Comparison of ENCODE assay signal across 8 mouse cellular contexts in genomic region chr12:101718755-101719150, GRCm38 (mm10). TPM values are rescaled to one million over a fixed set of nuclear protein-coding genes. Genes with fewer than 3 reads are reported as not detected.
A peak's percentile ranks its signal among the peaks of the same experiment; 100 is the strongest.
DNase-seq lines count a peak whose midpoint lies in the region; ATAC-seq and TF ChIP-seq lines count a peak whose summit lies in the region.

No protein-coding gene starts in this region.

- H3K4me2 ChIP-seq in lung, embryonic 16.5 days (ENCODE audit: low read depth, low read length), result peak overlapping the region; percentile 92

- no peak for TF ChIP-seq CTCF in spleen, adult 2 months (IDR thresholded peaks at IDR 0.05; ENCODE audit: extremely low read depth, insufficient read depth, insufficient read length, insufficient replicate concordance)

- H3K36me3 ChIP-seq in spleen, adult 2 months (ENCODE audit: control insufficient read depth, insufficient read depth, low read length), result no peaks in the 10 kb centered on the region
- no peaks in the 10 kb centered on the region for H3K36me3 ChIP-seq in forebrain, embryonic 10.5 days (replicated peaks)
- H3K36me3 ChIP-seq in lung, embryonic 16.5 days (ENCODE audit: control insufficient read depth, insufficient read depth, low read length), result no peaks in the 10 kb centered on the region

- DNase-seq in spleen, adult 2 months (ENCODE audit: low read depth in 1 of 2, low spot score in 2 of 2), result no peak
- no peak for DNase-seq in spleen, postnatal 14 days (ENCODE audit: low spot score in 2 of 2)
- no peak for DNase-seq in forebrain, embryonic 10.5 days (ENCODE audit: extremely low spot score, low spot score)
- peak; percentile 32 to 49 for DNase-seq in kidney, adult 8-10 months
- DNase-seq in retina, embryonic 14.5 days (ENCODE audit: low spot score), result peak; percentile 60
- DNase-seq in gastrocnemius, postnatal 10 days, result no peak
- no peak for DNase-seq in right cerebral cortex, adult 2 months (ENCODE audit: low spot score in 2 of 2)

- peak overlapping the region; percentile 79; the same call in 1 of the 2 replicates for H3K9ac ChIP-seq in lung, embryonic 16.5 days (ENCODE audit: low read length)

- TF ChIP-seq POLR2A in spleen, adult 2 months (IDR thresholded peaks at IDR 0.05; ENCODE audit: low read depth, low read length), result no peak

- peak overlapping the region; percentile 58; the same call in 1 of the 2 replicates for H3K4me3 ChIP-seq in spleen, adult 2 months (ENCODE audit: extremely low read depth, insufficient read depth, insufficient read length)
- H3K4me3 ChIP-seq in forebrain, embryonic 10.5 days, result peak overlapping the region; percentile 81
- H3K4me3 ChIP-seq in lung, embryonic 16.5 days (ENCODE audit: low read length), result peak overlapping the region; percentile 69

- peaks cover 10% of the 10 kb centered on the region for H3K4me1 ChIP-seq in spleen, adult 2 months (ENCODE audit: control insufficient read depth, insufficient read depth, insufficient read length)
- peaks cover 13% of the 10 kb centered on the region for H3K4me1 ChIP-seq in forebrain, embryonic 10.5 days
- no peaks in the 10 kb centered on the region for H3K4me1 ChIP-seq in lung, embryonic 16.5 days (replicated peaks; ENCODE audit: control insufficient read depth, insufficient read depth, low read length)

- peak; percentile 73 for ATAC-seq in lung, embryonic 16.5 days (ENCODE audit: low read depth)

- H3K27ac ChIP-seq in spleen, adult 2 months (ENCODE audit: insufficient read depth, low read length), result no peak overlapping the region
- H3K27ac ChIP-seq in forebrain, embryonic 10.5 days, result peak overlapping the region; percentile 60; the same call in 1 of the 2 replicates
- H3K27ac ChIP-seq in lung, embryonic 16.5 days (ENCODE audit: low read length), result 0 out of 2 replicates have a peak overlapping the region, but pooled peaks have one; percentile 6

- H3K9me3 ChIP-seq in forebrain, embryonic 10.5 days, result no peaks in the 10 kb centered on the region
- H3K9me3 ChIP-seq in lung, embryonic 16.5 days (ENCODE audit: control insufficient read depth, low read length), result no peaks in the 10 kb centered on the region

- 3% methylated on average over 9 of the region's 9 CpGs for WGBS in spleen, adult 2 months
- WGBS in forebrain, embryonic 10.5 days, result 4% methylated on average over 9 of the region's 9 CpGs
- 2% methylated on average over 8 of the region's 9 CpGs for WGBS in lung, embryonic 16.5 days

- H3K27me3 ChIP-seq in spleen, adult 2 months (ENCODE audit: control insufficient read depth, insufficient read depth, low read length), result peaks cover 8% of the 10 kb centered on the region
- peaks cover 39% of the 10 kb centered on the region for H3K27me3 ChIP-seq in forebrain, embryonic 10.5 days (ENCODE audit: poor library complexity, severe bottlenecking)
- H3K27me3 ChIP-seq in lung, embryonic 16.5 days (ENCODE audit: control insufficient read depth, insufficient read depth, low read depth, low read length), result peaks cover 5% of the 10 kb centered on the region; the same call in 1 of the 2 replicates

RNA-seq across cellular contexts. Expression of gene Tc2n, which starts 0.4 kb away (rescaled TPM):
- polyA plus RNA-seq in spleen, adult 2 months (2012; rRNA removed), result 0.05 and 0.11 TPM in 2 replicates
- 0.21 and 0.38 TPM in 2 replicates for polyA plus RNA-seq in forebrain, embryonic 10.5 days (2016; fragmentation: Nextera tagmentation; extraction: Ambion mirVana)
- polyA plus RNA-seq in lung, embryonic 16.5 days (2015; fragmentation: Nextera tagmentation; extraction: Ambion mirVana), result 9.7 and 11.2 TPM in 2 replicates
- under 1 TPM; 0.16 to 0.32 TPM for total RNA-seq in gastrocnemius, postnatal 10 days (2021)

Comparison
In these comparisons a context has a peak if more than half of its experiments do, and no peak if none do; other contexts are left out.
1. DNase-seq: peak in kidney, adult 8-10 months (2 of 2) and retina, embryonic 14.5 days (single experiment); none in spleen, adult 2 months (0 of 2), spleen, postnatal 14 days (0 of 2), forebrain, embryonic 10.5 days (single experiment), gastrocnemius, postnatal 10 days (single experiment) and right cerebral cortex, adult 2 months (0 of 2).
2. Peak in every context shown above with its lines, with median percentiles within 50 percentile points of each other: H3K4me3 ChIP-seq.